Mouse (Mus musculus): ENCODE results near the gene Zfp704. TPM values are rescaled to one million over a fixed set of nuclear protein-coding genes. Genes with fewer than 3 reads are reported as not detected.
A peak's percentile ranks its signal among the peaks of the same experiment; 100 is the strongest.

Gene Zfp704
- polyA plus RNA-seq, 3 experiments from 2014 or later = 0.33 to 2.2 (median 2.1) TPM

- no peak for ATAC-seq
These were observed 93.6 kb downstream of the Zfp704 start for GRCm38 (mm10) chr3:9516119-9516855.

DNA sequence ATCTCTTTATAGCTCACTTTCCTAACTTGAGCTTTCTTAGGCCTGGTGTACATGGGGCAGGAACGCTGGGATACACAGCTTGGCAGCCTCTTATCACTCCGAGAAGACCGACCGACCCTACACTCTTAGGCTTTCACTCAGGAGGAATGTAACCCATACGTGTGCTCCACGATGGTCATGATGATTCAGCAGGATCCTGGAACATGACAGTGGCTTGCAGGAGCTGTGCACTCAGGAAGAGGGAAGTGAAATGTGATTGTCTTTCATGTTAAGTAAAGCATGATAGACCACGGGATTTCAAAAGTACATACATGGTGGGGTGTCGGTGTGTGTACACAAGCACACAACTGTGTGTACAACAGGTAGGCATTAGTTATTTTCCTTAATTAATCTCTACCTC lies 94.4 kb downstream of the Zfp704 start:
- no peak for ATAC-seq

DNA sequence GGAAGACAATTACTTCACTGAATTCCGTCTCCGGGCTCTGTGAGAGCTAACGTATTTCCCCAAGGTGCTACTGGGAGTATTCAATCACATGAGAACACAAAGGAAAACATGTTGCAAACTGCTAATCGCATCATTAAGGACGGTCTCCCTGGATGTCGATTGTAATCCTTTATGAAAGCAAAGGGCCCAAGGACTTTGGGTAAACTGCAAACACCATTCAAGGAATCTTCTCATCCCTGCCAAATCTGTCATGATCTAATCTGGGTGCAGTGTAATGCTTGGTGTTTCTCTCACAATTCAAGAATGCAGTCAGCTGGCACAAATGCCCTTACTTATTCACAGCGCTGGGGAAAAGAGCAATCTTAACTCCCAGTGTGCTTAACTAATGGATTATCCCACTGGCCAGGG lies 96.2 kb downstream of the Zfp704 start:
- ATAC-seq = no peak

GRCm38 (mm10) chr3:9512199-9512598 lies 97.7 kb downstream of the Zfp704 start:
- no peak for ATAC-seq

DNA sequence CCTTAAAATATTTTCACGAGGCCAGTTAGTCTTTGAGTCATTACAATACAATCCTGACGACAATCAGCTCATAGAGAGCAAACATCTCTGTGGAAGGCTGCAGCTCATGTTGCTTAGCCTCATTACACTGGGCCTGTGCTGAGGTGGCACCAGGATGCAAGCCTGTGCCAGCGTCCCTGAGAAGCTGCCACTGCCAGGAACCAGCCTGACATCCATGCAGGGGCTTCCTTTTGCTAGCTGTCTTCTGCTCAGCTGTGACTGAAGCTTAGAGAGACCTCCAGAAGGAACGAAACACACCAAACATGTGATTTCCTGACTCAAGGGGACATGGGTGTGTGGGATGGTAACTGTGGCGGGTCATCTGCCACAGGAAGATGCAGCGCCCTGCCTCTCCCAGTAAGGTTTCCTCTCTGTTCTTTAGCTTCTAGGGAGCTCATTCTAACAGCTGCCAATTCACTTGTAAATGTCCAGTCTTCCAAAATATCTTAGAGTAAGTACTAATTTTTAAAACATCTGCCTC lies 104.1 kb downstream of the Zfp704 start:
- ATAC-seq = no peak

GRCm38 (mm10) chr3:9504371-9504770 lies 105.5 kb downstream of the Zfp704 start:
- ATAC-seq = no peak

- ATAC-seq = no peak
These were observed 109.2 kb downstream of the Zfp704 start for GRCm38 (mm10) chr3:9500725-9501124.

DNA sequence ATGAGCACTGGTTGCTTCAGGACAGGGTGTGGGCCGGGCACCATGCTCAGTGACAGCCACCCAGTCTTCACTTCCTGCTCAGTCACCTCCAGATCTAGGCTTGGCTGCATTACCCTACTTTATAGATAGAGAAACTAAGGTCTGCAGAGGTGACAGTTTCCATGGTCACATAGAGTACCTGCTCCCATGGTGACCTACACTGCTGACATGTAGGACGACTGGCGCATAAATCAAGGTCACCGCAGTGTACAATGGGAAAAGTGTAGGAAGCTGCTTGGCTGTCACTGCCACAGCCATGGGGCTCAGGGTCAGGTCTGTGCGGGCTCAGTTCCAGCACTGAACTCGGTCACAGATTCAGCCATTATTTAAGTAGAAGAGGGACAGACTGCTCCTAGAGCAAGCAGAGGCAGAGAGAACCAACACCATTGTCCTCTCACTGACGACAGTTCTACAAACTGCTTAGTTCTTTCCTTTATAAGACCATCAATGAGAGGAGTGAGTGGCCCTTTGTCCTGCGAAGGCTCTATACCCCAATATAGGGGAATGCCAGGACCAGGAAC lies 109.8 kb downstream of the Zfp704 start:
- peak; percentile 96 for ATAC-seq

GRCm38 (mm10) chr3:9499489-9499888 lies 110.4 kb downstream of the Zfp704 start:
- ATAC-seq = peak; percentile 30

GRCm38 (mm10) chr3:9497260-9497659 lies 112.6 kb downstream of the Zfp704 start:
- no peak for ATAC-seq

DNA sequence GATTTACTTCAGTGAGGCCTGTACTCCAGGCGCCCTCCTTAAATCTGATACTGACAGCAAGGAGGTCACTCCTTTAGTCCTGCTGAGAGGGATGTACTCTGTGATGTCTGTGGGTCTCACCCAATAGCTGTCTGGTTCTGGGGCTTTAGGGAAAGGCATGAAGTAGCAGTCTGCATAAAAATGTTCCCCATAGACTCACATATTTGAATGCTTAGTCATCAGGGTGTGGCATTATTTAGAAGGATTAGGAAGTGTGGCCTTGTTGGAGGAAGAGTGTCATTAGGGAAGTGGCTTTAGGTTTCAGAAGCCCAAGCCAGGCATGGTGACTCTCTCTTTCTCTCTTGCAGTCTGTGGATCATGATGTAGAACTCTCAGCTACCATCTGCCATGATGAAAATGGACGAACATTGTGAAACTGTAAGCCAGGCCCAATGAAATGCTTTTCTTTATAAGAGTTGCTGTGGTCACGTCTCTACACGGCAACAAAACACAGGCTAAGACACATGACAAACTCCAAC lies 118.1 kb downstream of the Zfp704 start:
- no peak for ATAC-seq

GRCm38 (mm10) chr3:9487644-9488043 lies 122.2 kb downstream of the Zfp704 start:
- ATAC-seq = no peak

GRCm38 (mm10) chr3:9485506-9485905 lies 124.4 kb downstream of the Zfp704 start:
- ATAC-seq = no peak

- no peak for ATAC-seq
These were observed 127.9 kb downstream of the Zfp704 start for GRCm38 (mm10) chr3:9481956-9482355.

- no peak for ATAC-seq
These were observed 128.5 kb downstream of the Zfp704 start for GRCm38 (mm10) chr3:9481358-9481757.

- ATAC-seq = no peak
These were observed 128.9 kb downstream of the Zfp704 start for GRCm38 (mm10) chr3:9480936-9481335.

DNA sequence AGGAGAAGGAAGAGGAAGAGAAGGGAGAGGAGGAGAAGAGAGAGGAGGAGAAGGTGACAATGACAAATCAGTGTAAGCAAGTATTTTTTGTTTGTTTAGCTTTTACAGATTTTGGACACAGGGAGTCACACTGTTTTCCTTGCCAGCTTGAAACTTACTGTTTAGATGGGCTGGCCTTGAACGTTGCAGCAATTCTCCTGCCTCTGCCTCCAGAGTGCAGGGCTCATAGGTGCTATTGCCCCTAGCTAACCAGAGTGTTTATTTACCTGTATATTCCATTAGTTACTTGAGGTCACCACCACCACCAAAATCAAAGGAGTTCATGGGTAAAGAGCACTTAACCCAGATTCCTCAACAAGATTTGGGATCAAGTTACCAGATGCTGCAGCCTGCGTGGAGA lies 132.5 kb downstream of the Zfp704 start:
- no peak for ATAC-seq

GRCm38 (mm10) chr3:9476336-9476735 lies 133.5 kb downstream of the Zfp704 start:
- ATAC-seq = no peak

DNA sequence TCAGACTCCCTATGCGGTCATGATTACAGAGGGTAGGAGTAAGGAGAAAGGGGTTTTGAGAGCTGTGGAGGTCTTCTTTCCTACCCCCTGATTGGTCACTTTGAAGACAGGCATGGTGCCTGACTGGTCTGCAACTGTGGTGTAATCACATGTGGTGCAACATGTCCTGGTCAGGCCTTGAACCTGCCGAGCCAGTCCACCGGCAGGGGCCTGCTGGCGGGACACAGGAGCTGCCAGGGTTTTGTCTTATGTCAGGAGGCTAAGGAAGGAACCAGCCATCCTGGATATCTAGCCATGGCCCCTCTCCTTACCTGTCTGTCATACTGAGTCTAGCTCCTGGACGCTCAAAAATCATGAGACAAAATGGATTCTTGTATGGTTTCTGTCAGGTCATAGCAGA lies 134.4 kb downstream of the Zfp704 start:
- no peak for ATAC-seq

- no peak for ATAC-seq
These were observed 135.6 kb downstream of the Zfp704 start for GRCm38 (mm10) chr3:9474331-9474730.

DNA sequence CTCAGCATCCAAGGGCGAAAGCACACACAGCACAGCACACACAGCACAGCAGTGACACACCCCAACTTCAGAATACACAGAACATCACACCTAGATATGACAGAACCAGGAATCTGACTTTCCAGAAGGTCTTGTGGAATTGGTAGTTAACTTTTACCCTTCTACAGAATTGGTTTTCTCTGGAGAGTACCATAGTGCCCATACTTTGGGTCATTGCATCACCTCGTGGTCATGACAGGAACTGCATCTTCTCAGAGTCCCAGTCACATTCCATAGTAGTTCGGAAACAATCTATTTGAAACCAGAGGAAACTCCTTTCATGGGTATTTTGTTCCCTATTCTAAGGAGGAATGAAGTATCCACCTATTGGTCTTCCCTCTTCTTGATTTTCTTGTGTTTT lies 143.6 kb downstream of the Zfp704 start:
- ATAC-seq = peak; percentile 94

DNA sequence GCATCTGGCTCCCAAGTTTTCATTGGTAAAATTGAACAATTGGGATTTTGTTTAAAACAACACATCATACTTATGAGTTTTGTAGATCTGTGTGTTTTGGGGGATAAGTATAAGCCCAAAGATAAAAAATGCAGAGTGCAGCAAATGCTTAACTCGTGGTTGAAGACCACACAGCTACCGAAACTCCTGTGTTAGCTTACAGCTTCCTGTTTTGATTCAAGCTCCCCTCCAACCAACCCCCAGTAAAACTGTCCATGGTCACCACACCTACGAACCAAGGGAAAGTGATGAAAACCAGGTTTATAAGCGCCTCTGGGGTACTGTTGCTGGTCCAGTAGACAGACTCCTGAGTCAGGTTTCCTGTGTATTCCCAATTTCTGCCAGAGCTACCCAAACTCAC lies 144.2 kb downstream of the Zfp704 start:
- ATAC-seq = peak; percentile 18

GRCm38 (mm10) chr3:9461660-9462059 lies 148.2 kb downstream of the Zfp704 start:
- no peak for ATAC-seq

- ATAC-seq = no peak
These were observed 149.6 kb downstream of the Zfp704 start for GRCm38 (mm10) chr3:9460284-9460683.

Measured in inflammation-experienced regulatory T-cells, adult 6 months (primary cell).